Mouse (Mus musculus) liver, embryonic 16.5 days (tissue): ENCODE measurements at regions not wholly inside any gene's neighbourhood (a gene's known extent, or its start where the extent isn't known, plus 50 kb on each side); places are given as distances from the start of the nearest gene placed in this dataset.

Experiments used
- ATAC-seq: fragments of 200-750 bp; cut with Nextera tagmentation; 2 replicates; pipeline ENCODE4 v1.8.0; 2017; ENCODE audit warnings: low read depth, mild to moderate bottlenecking, moderate number of reproducible peaks, moderate library complexity
- H3K27ac ChIP-seq: fragments of 300-500 bp; sonication (generic); 2 replicates; pipeline ENCODE4 v1.5.1; 2014; ENCODE audit warnings: mild to moderate bottlenecking, low read length
- H3K27me3 ChIP-seq: fragments of 300-500 bp; sonication (generic); 2 replicates; pipeline ENCODE4 v1.6.1; 2014; ENCODE audit warnings: low read depth, low read length, mixed read lengths; ENCODE audit not compliant: control insufficient read depth, insufficient read depth
- H3K36me3 ChIP-seq: fragments of 300-500 bp; sonication (generic); 2 replicates; pipeline ENCODE4 v1.6.1; 2014; ENCODE audit warnings: mild to moderate bottlenecking; ENCODE audit not compliant: control insufficient read depth, insufficient read depth
- H3K4me1 ChIP-seq: fragments of 300-500 bp; sonication (generic); 2 replicates; pipeline ENCODE4 v1.6.1; 2014; ENCODE audit warnings: low read depth, low read length, mixed read lengths; ENCODE audit not compliant: control insufficient read depth
- H3K4me2 ChIP-seq: fragments of 300-500 bp; sonication (generic); 2 replicates; pipeline ENCODE4 v1.6.1; 2014; ENCODE audit warnings: low read depth, low read length, mixed read lengths
- H3K4me3 ChIP-seq: fragments of 300-500 bp; sonication (generic); 2 replicates; pipeline ENCODE4 v1.5.1; 2014; ENCODE audit warnings: low read depth, mild to moderate bottlenecking, low read length
- H3K9ac ChIP-seq: fragments of 300-500 bp; sonication (generic); 2 replicates; pipeline ENCODE4 v1.6.1; 2014; ENCODE audit warnings: low read depth, low read length
- H3K9me3 ChIP-seq: fragments of 300-500 bp; sonication (generic); replicated peaks from 2 replicates; pipeline ENCODE4 v1.6.1; 2016; ENCODE audit warnings: low read length; ENCODE audit not compliant: control insufficient read depth
- WGBS: fragments of 180-500 bp; shearing (Covaris S2); extraction: QIAGEN DNeasy Blood & Tissue Kit; methylation state at CpG from one replicate; pipeline ENCODE4 v1.1.7; 2014; ENCODE audit not compliant: insufficient replicate concordance; 5-methylcytosine and 5-hydroxymethylcytosine counted together

DNA sequence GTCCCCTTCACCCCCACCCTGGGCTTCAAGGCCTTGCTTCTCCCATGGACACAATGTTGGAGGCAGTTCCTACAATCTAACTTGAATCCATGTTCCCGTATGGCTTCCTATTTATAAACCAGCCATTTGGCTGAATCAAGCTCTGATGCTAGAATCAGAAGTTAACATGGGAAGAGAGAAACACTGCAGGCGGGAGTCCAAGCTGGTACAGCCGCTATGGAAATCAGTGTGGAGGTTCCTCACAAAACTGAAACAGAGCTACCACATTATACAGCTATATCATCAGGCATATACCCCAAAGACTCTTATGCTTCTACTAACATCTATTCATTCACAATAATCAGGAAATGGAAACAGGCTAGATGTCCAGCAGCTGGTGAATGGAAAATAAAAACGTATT, 106.7 kb upstream of the Pik3r1 start:
- H3K27me3 ChIP-seq: no peaks in the 10 kb centered on the region
- no peak for ATAC-seq
- no peak overlapping the region for H3K4me3 ChIP-seq
- no peak overlapping the region for H3K4me2 ChIP-seq
- no peak overlapping the region for H3K27ac ChIP-seq
- no peaks in the 10 kb centered on the region for H3K4me1 ChIP-seq
- no peaks in the 10 kb centered on the region for H3K9me3 ChIP-seq
- no peaks in the 10 kb centered on the region for H3K36me3 ChIP-seq
- no peak overlapping the region for H3K9ac ChIP-seq
- 75% methylated on average over 4 of the region's 4 CpGs for WGBS

DNA sequence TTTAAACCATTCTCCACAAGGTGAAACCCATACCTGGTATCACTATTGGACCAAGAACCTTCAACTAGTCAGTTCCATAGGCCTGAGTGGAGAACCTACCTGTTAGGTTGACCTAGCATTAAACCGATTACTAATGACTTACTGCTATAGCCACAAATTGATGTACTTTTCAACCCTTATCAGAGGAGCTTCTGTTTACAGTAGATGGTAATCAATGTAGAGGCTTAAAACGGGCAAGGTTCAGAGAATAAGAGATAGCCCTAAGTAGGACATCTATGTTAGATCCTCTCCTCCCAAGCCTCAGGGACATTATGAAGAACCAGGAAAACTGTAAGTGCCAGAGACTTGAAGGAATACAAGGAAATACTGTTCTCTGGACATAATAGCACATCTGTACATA, 108.1 kb upstream of the Pik3r1 start:
- WGBS: 52% methylated on average over 2 of the region's 2 CpGs
- ATAC-seq: no peak
- H3K4me2 ChIP-seq: no peak overlapping the region
- H3K27me3 ChIP-seq: no peaks in the 10 kb centered on the region
- H3K27ac ChIP-seq: no peak overlapping the region
- no peaks in the 10 kb centered on the region for H3K9me3 ChIP-seq
- H3K4me1 ChIP-seq: no peaks in the 10 kb centered on the region
- H3K36me3 ChIP-seq: no peaks in the 10 kb centered on the region
- H3K9ac ChIP-seq: no peak overlapping the region
- no peak overlapping the region for H3K4me3 ChIP-seq

DNA sequence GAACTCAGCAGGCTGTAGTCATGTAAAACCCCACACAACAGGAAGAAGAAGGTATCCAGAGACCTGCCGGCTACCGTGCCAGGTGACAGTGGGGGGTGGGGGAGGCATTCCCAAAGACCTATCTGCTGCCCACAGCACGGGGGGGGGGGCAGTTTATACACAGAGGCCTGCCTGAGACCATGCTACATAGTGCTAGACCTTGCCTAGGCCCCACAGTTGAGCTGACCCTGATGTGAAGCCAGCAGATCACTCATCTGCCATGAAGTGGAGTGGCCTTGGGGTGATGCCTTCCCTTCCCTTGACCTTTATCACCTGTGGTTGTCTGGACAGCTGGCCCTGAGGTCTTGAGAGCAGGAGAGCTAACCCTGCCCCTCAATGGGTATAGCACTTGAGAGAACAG, 108.6 kb upstream of the Pik3r1 start:
- H3K27me3 ChIP-seq: no peaks in the 10 kb centered on the region
- H3K4me3 ChIP-seq: no peak overlapping the region
- H3K9ac ChIP-seq: no peak overlapping the region
- no peaks in the 10 kb centered on the region for H3K9me3 ChIP-seq
- H3K36me3 ChIP-seq: no peaks in the 10 kb centered on the region
- no peaks in the 10 kb centered on the region for H3K4me1 ChIP-seq
- WGBS: 62% methylated on average over 3 of the region's 3 CpGs
- H3K27ac ChIP-seq: no peak overlapping the region
- no peak for ATAC-seq
- H3K4me2 ChIP-seq: no peak overlapping the region

DNA sequence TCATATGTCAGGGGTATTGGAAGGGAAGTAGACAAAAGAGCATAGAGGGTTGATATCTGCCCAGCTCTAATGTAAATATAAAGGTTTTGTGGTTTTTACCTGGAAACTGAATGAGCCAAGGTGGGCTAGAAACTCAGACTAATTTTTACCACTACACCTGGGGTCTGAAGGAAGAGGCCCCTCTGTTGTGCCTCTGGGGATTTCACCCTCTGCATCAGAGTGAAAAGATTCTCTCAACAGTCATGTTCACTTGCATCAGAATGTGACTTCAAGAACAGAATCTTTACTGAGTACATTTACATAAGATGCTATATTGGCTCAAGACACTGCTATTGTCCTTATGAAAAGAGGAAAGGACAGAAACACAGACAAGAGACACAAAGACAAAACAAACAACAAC, 110.2 kb upstream of the Pik3r1 start:
- no peaks in the 10 kb centered on the region for H3K36me3 ChIP-seq
- no peak for ATAC-seq
- H3K4me3 ChIP-seq: no peak overlapping the region
- no peaks in the 10 kb centered on the region for H3K4me1 ChIP-seq
- H3K9me3 ChIP-seq: no peaks in the 10 kb centered on the region
- H3K27ac ChIP-seq: no peak overlapping the region
- H3K27me3 ChIP-seq: no peaks in the 10 kb centered on the region
- no peak overlapping the region for H3K9ac ChIP-seq
- H3K4me2 ChIP-seq: no peak overlapping the region

DNA sequence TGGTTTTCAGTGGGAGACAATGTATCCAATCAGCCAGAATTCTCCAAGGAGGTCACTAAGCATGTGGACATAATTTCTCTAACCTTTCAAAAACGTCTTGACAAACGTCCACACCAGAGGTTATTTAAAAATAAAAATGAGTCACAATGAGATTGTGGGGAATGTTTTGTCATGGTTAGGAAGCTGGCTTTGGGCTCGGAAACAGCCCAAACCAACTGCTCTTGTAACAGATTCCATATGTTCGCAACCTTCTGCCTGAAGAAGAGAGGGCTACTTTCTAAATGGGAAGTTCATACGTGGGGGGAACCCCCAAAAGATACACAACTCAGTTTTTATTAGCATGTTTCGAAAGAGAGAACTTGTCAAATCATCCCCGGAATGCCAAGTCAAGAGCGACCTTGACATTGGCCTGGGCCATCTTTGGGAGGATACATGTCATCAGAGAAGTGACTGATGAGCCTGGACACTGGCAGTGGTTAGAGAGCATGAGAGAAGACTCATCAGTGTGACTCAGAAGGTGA, 111.6 kb upstream of the Pik3r1 start:
- Histone ChIP-seq H3K9me3 (no peaks in the 10 kb centered on the region), H3K27ac (no peak overlapping the region), H3K4me2 (no peak overlapping the region), H3K36me3 (no peaks in the 10 kb centered on the region), H3K9ac (no peak overlapping the region), H3K4me3 (no peak overlapping the region), H3K4me1 (no peaks in the 10 kb centered on the region), H3K27me3 (no peaks in the 10 kb centered on the region)
- ATAC-seq: no peak
- WGBS: 57% methylated on average over 8 of the region's 8 CpGs

DNA sequence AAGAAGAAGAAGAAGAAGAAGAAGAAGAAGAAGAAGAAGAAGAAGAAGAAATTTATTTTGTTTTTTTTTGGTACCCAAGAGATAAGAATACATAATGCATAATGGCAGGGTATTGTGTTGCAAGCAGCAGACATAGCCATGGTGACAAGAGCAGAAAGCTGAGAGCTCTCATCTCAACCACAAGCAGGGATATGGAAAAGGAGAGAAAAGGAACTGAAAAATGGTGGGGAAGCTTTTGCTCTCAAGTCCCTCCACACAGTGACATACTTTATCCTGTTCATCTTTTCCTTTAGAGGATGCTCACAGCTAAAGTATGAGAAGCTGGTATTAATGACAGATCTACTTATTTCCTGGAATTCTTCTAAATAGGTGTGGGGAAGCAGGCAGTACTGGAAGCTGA, 115.2 kb upstream of the Pik3r1 start:
- no peaks in the 10 kb centered on the region for H3K9me3 ChIP-seq
- no peaks in the 10 kb centered on the region for H3K4me1 ChIP-seq
- H3K27ac ChIP-seq: no peak overlapping the region
- no peak overlapping the region for H3K9ac ChIP-seq
- no peak for ATAC-seq
- H3K4me3 ChIP-seq: no peak overlapping the region
- H3K4me2 ChIP-seq: no peak overlapping the region
- no peaks in the 10 kb centered on the region for H3K27me3 ChIP-seq
- H3K36me3 ChIP-seq: no peaks in the 10 kb centered on the region

DNA sequence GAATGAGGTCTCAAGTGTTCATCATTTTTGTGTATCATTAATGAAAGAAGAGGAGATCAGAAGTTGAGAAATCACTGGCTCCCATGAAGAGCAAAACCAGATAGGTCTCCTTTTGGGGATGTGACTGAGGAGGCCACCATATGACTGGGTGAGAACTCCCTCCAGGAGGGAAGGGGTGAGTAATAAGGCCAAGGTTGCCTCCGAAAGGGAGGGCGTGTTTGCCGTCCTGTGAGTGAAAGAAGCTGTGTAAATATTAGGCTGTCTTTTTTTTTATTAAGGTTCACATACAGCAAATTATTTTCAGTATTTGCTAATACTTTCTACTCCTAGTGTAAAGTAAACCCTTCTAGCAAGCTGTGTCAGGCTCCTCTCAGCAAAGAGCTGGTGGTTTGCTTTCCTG, 116.7 kb upstream of the Pik3r1 start:
- Histone ChIP-seq H3K36me3 (no peaks in the 10 kb centered on the region), H3K9ac (no peak overlapping the region), H3K4me3 (no peak overlapping the region), H3K27me3 (no peaks in the 10 kb centered on the region), H3K4me1 (no peaks in the 10 kb centered on the region), H3K9me3 (no peaks in the 10 kb centered on the region), H3K4me2 (no peak overlapping the region), H3K27ac (no peak overlapping the region)
- ATAC-seq: no peak
- 65% methylated on average over 3 of the region's 3 CpGs for WGBS

DNA sequence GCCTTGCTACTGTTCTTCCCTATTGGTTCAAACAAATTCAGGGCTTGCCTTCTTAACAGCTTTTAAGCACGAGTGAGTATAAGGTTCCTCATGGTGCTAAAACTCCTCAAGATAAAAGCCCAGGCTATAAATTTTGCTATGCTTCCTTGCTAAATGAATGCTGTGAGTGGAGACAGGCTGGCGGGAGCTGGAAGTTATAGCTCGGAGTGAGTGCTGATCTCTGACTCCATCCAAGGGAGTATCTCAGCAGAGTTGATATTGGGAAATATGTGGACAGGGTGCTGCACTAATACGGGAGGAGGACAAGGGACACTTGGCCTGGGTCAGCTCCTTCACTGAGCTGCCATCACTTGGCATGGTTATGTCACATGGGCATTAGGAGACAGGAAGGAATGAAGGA, 123.5 kb upstream of the Pik3r1 start:
- no peaks in the 10 kb centered on the region for H3K4me1 ChIP-seq
- ATAC-seq: no peak
- 60% methylated on average over 4 of the region's 4 CpGs for WGBS
- H3K9me3 ChIP-seq: no peaks in the 10 kb centered on the region
- H3K9ac ChIP-seq: no peak overlapping the region
- H3K4me3 ChIP-seq: no peak overlapping the region
- no peaks in the 10 kb centered on the region for H3K36me3 ChIP-seq
- H3K4me2 ChIP-seq: no peak overlapping the region
- no peak overlapping the region for H3K27ac ChIP-seq
- no peaks in the 10 kb centered on the region for H3K27me3 ChIP-seq

DNA sequence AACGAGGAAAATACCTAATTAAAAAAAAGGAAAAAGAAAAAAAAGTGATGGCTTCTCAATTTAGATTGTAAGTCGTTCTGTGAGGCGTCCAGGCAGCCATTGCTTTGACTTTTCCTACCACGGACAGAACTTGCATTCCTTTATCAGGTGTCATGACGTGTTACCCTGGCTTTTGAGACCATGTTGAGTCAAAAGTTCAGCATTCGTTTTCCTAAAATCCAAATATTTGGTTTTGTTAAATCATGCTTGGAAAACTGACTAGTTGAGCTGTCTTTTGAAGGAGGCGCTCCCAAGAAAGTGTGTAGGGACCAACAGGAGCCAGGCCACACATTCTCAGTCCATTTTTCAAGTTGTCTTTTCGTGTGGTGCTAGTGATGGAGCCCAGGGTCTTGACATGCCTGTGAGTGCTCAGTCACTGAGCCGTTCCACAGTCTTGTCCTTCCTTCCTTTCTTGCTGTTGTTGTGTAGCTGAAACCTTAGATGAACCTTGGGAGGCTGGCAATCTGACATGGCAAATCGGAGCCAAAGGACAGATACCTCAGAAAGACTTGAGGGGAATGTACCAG, 125.1 kb upstream of the Pik3r1 start:
- Histone ChIP-seq H3K4me1 (no peaks in the 10 kb centered on the region), H3K4me3 (no peak overlapping the region), H3K27me3 (no peaks in the 10 kb centered on the region), H3K4me2 (no peak overlapping the region), H3K36me3 (no peaks in the 10 kb centered on the region), H3K27ac (no peak overlapping the region), H3K9ac (no peak overlapping the region), H3K9me3 (no peaks in the 10 kb centered on the region)
- no peak for ATAC-seq
- WGBS: 65% methylated on average over 10 of the region's 10 CpGs

DNA sequence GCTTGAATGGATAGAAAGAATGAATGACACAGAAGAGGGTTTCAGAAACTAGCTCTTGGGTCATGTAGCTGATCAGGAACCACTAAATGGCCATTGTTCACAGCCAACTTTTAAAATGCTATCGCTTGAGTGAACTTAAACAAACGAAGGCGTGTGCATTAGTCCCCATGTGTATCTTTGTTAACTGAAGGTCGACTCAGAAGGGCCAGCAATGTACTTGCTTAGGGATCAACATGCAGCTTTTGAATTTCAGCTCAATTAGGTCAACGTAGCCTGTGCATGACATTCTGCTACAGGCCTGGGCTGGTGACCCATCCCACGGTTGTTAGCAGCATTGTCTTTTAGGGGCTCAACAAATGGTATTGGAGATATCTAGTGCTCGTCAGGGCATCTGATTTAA, 127.1 kb upstream of the Pik3r1 start:
- no peaks in the 10 kb centered on the region for H3K27me3 ChIP-seq
- no peak overlapping the region for H3K4me2 ChIP-seq
- 64% methylated on average over 7 of the region's 7 CpGs for WGBS
- H3K4me3 ChIP-seq: no peak overlapping the region
- ATAC-seq: no peak
- no peaks in the 10 kb centered on the region for H3K9me3 ChIP-seq
- H3K27ac ChIP-seq: no peak overlapping the region
- no peaks in the 10 kb centered on the region for H3K36me3 ChIP-seq
- H3K9ac ChIP-seq: no peak overlapping the region
- H3K4me1 ChIP-seq: no peaks in the 10 kb centered on the region
